In the genomic region with DNA sequence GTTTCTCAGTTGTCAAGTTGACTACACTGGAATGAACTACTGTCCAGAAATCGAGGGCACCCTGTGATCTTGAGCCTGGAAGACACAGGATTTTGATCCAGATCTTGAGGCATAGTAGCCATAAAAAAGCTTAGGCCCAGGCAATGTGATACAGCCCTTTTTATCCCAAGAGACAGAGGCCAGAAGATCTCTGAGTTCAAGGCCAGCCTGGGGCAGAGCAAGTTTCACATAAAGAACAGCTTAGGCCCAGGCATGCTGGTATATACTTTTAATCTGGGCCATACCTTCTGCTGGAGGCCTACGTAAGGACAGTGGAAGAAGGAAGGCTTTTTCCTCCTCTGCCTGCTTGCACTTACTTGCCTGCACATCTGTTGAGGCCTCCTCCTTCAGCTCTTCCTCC, we compare ENCODE assay signal across 19 mouse cellular contexts.
"Had no signal": no experiment of that assay in that cellular context is flagged by ENCODE, and none has a peak within 500 bp of the region (broad histone marks: within the 10 kb centered on the region; RNA-seq: fewer than 3 reads in every experiment).

No protein-coding gene starts in this region.

- H3K27me3 ChIP-seq: liver, embryonic 15.5 days; lung, embryonic 15.5 days; neural tube, embryonic 12.5 days; neural tube, embryonic 15.5 days had no signal

- H3K4me3 ChIP-seq: layer of hippocampus, adult 2 months; liver, embryonic 12.5 days; liver, embryonic 15.5 days; lung, embryonic 15.5 days; megakaryocyte, embryonic 14.5 days; midbrain, embryonic 10.5 days; neural tube, embryonic 12.5 days; neural tube, embryonic 15.5 days had no signal

- DNase-seq: kidney, adult 2 months; kidney, postnatal 25 days; layer of hippocampus, adult 9-11 months; lung, adult 18-20 months; lung, postnatal 10 days; lung, postnatal 36 days; midbrain, embryonic 14.5 days; right cerebral cortex, adult 18-20 months; right cerebral cortex, postnatal 14 days; thymus, postnatal 36 days had no signal

- H3K9me3 ChIP-seq: liver, embryonic 15.5 days; lung, embryonic 15.5 days had no signal

- H3K36me3 ChIP-seq: liver, embryonic 12.5 days; liver, embryonic 15.5 days; lung, embryonic 15.5 days; neural tube, embryonic 12.5 days had no signal

- H3K4me1 ChIP-seq: lung, embryonic 15.5 days; megakaryocyte, embryonic 14.5 days had no signal

- H3K27ac ChIP-seq: kidney, postnatal 0 days; layer of hippocampus, adult 2 months; liver, embryonic 12.5 days; liver, embryonic 15.5 days; lung, embryonic 15.5 days had no signal
